Mouse (Mus musculus): ENCODE results near the gene 4930558C23Rik.
"Not testable (repeated sequence)": the region's sequence is repeated elsewhere in the genome, so short reads cannot be mapped to it uniquely, and the experiment has no call there.

4930558C23Rik gene

DNA sequence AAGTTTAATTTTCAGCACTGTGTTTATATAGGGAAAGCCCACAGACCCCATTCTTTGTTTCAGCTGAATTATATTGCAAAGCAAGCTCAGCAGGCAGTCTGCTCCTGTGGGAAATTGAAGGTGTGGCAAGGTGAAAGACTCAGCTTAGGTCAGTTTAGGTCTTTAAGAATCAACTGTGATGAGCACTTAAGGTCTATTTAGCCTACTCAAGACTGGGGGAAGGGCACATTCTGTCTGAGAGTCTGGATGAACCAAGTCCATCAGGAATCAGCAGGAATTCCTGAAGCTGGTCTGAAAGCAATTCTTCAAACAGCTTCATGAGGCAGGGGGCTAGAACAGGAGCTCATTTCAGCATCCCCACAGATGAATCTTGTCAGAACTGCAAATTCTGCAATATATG, 32.5 kb downstream of the 4930558C23Rik start:
- DNase-seq: no peak

DNA sequence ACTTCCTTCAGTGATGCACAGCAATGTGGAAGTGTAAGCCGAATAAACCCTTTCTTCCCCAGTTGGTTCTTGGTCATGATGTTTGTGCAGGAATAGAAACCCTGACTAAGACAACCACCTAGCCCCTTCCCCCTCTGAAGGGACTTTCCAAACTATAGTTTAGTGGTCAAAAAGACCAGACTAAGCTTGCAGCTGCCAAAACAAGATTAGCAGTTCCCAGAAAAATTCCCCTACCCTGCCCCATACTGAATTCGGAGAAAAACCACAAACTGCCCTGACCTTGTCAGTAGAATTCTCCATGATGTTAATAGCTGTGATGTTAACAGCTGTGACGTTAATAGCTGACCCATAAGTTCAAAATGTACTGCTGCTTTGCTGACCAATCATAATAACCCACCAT, 42.4 kb downstream of the 4930558C23Rik start:
- DNase-seq: not testable (repeated sequence)

DNA sequence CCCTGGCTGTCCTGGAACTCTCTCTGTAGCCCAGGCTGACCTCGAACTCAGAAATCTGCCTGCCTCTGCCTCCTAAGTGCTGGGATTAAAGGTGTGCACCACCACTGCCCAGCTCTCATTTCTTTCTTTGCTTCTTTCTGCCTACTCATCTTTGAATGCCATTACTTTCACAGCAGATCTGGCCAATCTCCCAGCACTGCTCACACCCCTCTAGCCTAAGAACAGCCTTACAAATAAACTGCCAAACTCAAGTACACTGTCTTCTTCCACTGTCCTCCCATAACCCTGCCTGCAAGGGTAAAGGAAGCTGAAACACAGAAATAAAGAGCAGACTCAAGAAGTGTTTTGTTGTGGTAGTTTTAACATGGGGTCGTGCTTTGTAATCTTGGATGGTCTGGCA, 44.9 kb downstream of the 4930558C23Rik start:
- DNase-seq: no peak

DNA sequence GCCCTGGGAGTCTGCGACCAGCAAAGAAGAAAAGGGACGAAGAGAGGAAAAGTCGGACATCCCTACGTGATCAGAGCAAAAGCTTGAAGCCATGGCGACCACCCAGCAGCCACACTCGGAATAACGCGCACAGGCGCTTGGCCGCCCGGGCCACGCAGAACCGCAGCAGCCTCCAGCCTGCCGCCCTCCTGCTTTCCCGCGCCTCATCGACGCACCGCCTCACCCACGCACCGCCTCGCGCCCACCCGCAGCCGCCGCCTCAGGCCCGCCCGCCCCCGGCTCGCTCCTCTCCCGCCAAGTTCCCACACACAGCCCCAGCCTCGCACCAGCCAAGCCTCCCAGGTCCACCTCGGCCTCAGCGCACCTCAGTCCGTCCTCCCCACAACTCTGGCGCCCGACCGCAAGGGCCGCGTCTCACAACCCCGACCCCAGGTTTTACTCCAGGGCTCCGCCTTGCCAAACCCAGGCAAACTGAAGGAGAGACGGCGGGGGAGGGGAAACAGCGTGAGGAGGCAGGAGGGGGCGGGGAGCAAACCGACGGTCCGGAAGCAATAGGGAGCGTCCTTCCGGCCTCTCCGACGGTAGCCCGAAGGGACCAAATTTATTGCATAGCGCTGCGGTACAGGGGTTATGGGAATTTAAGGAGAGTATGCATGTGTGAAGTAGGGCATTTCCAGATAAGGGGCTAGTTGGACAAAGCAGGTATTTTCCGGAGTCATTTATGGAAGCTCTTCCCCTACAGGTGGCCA, 45.8 kb downstream of the 4930558C23Rik start, which contains the start of gene Setdb1:
Gene Setdb1, minus strand, starts transcription at position 502 of the 749 bp plus-strand sequence.
- DNase-seq: peak; percentile 94 to 96

DNA sequence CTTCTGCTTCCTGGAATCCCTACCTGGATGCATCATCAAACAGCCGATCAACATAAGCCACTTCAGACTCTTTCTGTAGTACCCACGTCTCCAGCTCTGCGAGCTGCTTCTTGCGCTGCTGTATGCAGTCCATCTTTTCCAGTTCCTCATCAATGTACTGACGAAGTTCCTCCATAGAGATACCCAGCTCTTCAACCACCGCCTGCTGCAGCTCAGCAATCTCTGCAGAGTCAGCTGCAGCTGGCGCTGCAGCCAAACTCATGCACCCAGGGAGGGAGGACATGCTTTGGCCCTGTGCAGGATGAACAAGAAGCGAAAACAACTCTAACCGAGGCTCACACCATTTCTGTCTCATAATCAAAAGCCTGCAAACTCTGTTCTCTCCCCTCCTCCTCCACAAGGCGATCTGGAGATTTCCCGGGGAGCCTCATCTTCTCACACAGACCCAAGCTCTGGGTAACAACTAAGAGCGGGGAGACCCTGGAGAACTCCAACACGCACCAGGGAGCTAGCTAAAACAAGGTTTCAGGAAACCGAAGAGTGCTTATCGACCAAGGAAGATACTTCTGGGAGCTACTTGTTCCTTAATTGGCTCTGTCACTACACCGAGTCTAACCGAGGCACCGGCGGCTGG, 46.6 kb downstream of the 4930558C23Rik start:
- DNase-seq: not testable (repeated sequence)

DNA sequence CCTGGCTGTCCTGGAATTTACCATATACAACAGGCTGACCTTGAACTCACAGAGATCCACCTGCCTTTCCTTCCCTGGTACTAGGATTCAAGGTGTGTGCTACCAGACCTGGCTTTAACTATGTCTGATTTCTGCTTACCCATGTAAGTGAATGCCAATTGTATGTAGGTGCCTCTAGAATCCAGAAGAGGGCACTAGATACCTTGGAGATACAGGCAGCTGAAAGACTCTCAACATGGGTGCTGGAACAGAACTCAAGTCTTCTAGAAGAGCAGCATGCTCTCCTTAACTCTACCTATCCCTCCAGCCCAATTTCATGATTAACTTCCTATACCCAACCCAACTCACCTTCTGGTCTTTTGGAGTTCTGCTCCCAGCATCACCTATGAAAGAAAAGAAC, 53.1 kb downstream of the 4930558C23Rik start:
- peak in 1 of 2 experiments; percentile 22 for DNase-seq

DNA sequence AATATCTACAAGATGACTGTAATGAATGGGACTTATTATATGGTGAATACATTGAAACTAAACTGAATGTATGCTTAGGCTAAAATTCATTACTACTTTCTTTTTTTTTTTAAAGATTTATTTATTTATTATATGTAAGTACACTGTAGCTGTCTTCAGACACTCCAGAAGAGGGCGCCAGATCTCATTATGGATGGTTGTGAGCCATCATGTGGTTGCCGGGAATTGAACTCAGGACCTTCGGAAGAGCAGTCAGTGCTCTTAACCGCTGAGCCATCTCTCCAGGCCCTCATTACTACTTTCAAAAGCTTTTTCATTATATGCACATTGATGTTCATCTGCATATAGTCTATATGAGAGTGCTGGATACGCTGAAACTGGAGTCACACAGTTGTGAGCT, 54.3 kb downstream of the 4930558C23Rik start:
- DNase-seq: not testable (repeated sequence)

DNA sequence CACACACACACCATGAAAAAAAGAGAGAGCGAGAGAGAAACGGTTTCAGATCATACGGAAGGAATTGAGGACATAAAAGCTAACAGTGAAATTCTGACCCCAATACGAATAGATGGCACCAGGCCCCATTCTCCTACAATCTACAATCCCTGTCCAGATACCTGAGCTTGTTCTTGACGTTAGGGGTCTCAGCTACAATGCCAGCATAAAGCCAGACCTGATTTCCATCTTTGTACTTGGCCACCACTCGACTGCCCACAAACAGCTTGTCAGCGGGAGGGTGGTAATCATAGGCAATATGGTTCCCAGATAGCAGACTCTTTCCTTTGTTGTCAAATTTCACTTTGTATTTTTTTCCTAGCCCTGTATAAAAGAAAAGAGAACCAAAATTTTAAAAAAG, 56.2 kb downstream of the 4930558C23Rik start:
- no peak for DNase-seq

DNA sequence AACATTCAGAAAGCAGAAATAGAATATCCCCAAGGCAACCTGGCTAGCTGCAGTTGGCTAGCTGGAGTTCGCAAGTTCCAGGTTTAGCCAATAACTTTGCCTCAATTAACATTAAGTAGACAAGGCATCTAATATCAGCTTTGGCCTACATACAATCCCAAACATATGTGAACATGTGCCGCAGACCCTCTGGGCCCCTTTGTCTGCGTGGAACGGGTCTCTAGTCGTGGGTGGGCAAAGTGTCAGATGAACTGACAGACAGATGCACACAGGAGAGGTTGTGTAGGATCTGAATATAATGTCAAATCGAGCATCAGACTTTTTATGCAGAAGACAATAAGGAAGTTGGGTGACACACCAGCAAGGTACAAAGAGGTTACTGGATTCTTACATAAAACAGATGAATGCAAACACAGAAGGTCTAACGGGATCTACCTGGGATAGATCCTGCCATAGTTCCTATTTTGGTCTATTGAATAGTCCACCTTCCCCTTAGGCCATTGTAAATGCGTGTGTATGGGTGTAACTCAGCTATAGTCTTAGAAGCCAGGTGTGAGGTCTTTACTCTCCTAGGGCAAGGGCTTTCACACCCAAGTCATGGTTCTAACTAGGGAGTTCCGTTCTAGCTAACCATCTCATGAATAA, 59.2 kb downstream of the 4930558C23Rik start:
- not testable (repeated sequence) for DNase-seq

DNA sequence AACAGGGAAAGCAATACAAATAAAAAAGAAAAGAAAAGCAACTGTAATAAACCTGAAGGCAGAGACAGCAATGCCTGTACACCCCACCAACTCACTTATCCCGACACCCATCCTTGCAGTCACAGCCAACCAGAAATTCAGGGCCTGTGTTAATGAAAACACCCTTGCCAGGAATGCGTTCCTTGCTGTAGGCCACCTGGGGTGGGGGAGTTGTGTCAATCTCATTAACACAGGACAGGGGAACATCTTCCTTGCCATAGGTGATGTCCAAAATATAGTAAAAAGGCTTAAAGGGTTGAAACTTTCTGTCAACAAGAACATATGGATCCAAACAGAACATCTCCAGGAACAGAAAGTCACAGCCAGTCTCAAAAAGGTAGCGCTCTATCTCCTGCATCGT, 64.4 kb downstream of the 4930558C23Rik start:
- no peak for DNase-seq

DNA sequence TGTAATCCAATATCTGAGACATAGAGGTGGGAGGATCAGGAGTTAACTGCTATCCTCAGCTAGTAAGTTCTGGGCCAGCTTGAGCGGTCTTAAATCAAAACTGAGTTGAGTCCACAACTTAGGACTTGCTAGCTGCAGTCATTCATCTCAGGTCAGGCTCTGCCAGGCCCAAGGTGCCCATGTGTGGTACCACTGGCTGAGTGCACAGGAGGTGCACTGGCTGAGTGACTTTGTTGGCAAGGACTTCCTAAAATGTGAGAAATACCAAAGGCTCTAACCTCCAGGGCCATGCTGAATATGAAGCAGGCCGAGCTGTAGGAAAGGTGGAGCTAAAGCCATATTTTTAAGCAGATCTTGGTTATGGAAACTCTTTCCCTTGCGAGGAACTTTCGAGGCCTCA, 65.3 kb downstream of the 4930558C23Rik start:
- DNase-seq: no peak
